Mouse (Mus musculus): ENCODE results near the gene Gm21776. TPM values are rescaled to one million over a fixed set of nuclear protein-coding genes. Genes with fewer than 3 reads are reported as not detected.
"Not testable (repeated sequence)": the region's sequence is repeated elsewhere in the genome, so short reads cannot be mapped to it uniquely, and the experiment has no call there.

Gm21776 gene
- not detected in 2 replicates for polyA plus RNA-seq (2015; fragmentation: Nextera tagmentation; extraction: Ambion mirVana)

DNA sequence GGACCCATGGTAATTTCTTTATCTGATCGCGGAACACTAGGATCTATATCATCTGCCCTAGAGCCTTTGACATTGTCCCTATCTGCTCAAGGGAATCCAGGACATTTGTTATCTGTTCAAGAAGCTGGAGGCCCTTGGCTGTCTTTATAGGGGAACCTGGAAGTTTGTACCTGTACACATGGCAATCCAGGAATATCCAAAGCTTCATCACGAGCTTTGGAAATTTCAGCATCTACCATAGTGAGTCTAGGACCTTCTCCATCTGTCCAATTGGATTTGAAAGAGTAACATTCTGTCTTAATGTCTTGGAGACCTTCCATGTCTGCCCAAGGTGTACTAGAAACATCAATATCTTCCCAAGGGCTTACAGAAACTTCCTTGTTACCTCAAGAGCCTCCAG, at the start of gene Gm21776:
Gene Gm21776, plus strand, starts transcription at position 301 of the 400 bp plus-strand sequence.
- not testable (repeated sequence) for H3K4me2 ChIP-seq (replicated peaks; ENCODE audit: low read depth, low read length); H3K9me3 ChIP-seq (ENCODE audit: low read length); H3K9ac ChIP-seq (replicated peaks; ENCODE audit: low read length); H3K27ac ChIP-seq (ENCODE audit: low read length); H3K36me3 ChIP-seq (ENCODE audit: insufficient read depth, low read length); H3K27me3 ChIP-seq (ENCODE audit: insufficient read depth, low read length); H3K4me1 ChIP-seq (ENCODE audit: insufficient read depth, low read length); H3K4me3 ChIP-seq (ENCODE audit: low read length); ATAC-seq (ENCODE audit: low FRiP score, low TSS enrichment)
- WGBS: no CpG with 5 or more reads among the region's 3 CpGs

Data from kidney, embryonic 16.5 days (tissue).